Mouse (Mus musculus): ENCODE data around the gene Pbld2.

GRCm38 (mm10) chr10:63027376-63028161, 3.5 kb downstream of the Pbld2 start:
- TF ChIP-seq MAZ (IDR thresholded peaks at IDR 0.05; ENCODE audit: low read depth, low read length) (no peak), CHD2 (IDR thresholded peaks at IDR 0.05; ENCODE audit: low read length) (no peak), CTCF (IDR thresholded peaks at IDR 0.05 in 2 of 3, conservative IDR thresholded peaks at IDR 0.05 in 1 of 3; ENCODE audit: control insufficient read depth in 1 of 3, insufficient read depth in 1 of 3, low read depth in 2 of 3, low read length in 3 of 3, poor library complexity in 1 of 3, severe bottlenecking in 1 of 3) (no peak), EP300 (IDR thresholded peaks at IDR 0.05; ENCODE audit: low read depth in 1 of 2, low read length in 2 of 2) (no peak), ETS1 (IDR thresholded peaks at IDR 0.05; ENCODE audit: low read depth, low read length) (no peak), MYB (IDR thresholded peaks at IDR 0.05; ENCODE audit: low read depth, low read length) (no peak), POLR2A (IDR thresholded peaks at IDR 0.05; ENCODE audit: control insufficient read depth in 1 of 2, insufficient read depth in 1 of 2, low read depth in 1 of 2, low read length in 2 of 2, poor library complexity in 1 of 2) (no peak), USF1 (IDR thresholded peaks at IDR 0.05; ENCODE audit: low read depth, low read length) (no peak), KAT2A (conservative IDR thresholded peaks at IDR 0.05; ENCODE audit: low read depth, low read length) (no peak)

Measured in MEL (cell line).